Mouse (Mus musculus) midbrain, embryonic 14.5 days (tissue): ENCODE results near the gene Zfp365. TPM values are rescaled to one million over a fixed set of nuclear protein-coding genes. Genes with fewer than 3 reads are reported as not detected.

Experiments used
- ATAC-seq: fragments of 200-750 bp; cut with Nextera tagmentation; 2 replicates; pipeline ENCODE4 v1.8.0; 2017; ENCODE audit warnings: moderate number of reproducible peaks, moderate library complexity; ENCODE audit not compliant: low FRiP score, low TSS enrichment
- DNase-seq: peaks from one replicate; pipeline ENCODE4 v3.0.0-alpha.2; 2015
- H3K27ac ChIP-seq: fragments of 300-500 bp; sonication (generic); replicated peaks from 2 replicates; pipeline ENCODE4 v1.5.1; 2014; ENCODE audit warnings: mild to moderate bottlenecking, low read depth, low read length, moderate library complexity
- H3K27me3 ChIP-seq: fragments of 300-500 bp; sonication (generic); 2 replicates; pipeline ENCODE4 v1.6.1; 2014; ENCODE audit warnings: low read length, control low read depth, mixed read lengths; ENCODE audit not compliant: control insufficient read depth, insufficient read depth
- H3K36me3 ChIP-seq: fragments of 300-500 bp; sonication (generic); 2 replicates; pipeline ENCODE4 v1.6.1; 2014; ENCODE audit warnings: low read length, control low read depth; ENCODE audit not compliant: control insufficient read depth, insufficient read depth
- H3K4me1 ChIP-seq: fragments of 300-500 bp; sonication (generic); 2 replicates; pipeline ENCODE4 v1.6.1; 2014; ENCODE audit warnings: mild to moderate bottlenecking, antibody characterized with exemption, low read length, control low read depth; ENCODE audit not compliant: control insufficient read depth, insufficient read depth
- H3K4me2 ChIP-seq: fragments of 300-500 bp; sonication (generic); 2 replicates; pipeline ENCODE4 v1.6.1; 2014; ENCODE audit warnings: mild to moderate bottlenecking, low read length, moderate library complexity
- H3K4me3 ChIP-seq: fragments of 300-500 bp; sonication (generic); replicated peaks from 2 replicates; pipeline ENCODE4 v1.5.1; 2014; ENCODE audit warnings: low read depth, low read length
- H3K9ac ChIP-seq: fragments of 300-500 bp; sonication (generic); replicated peaks from 2 replicates; pipeline ENCODE4 v1.6.1; 2014; ENCODE audit warnings: mild to moderate bottlenecking, low read length, moderate library complexity
- H3K9me3 ChIP-seq: fragments of 300-500 bp; sonication (generic); 2 replicates; pipeline ENCODE4 v1.6.1; 2016; ENCODE audit warnings: low read length, control low read depth, mixed read lengths; ENCODE audit not compliant: control insufficient read depth
- WGBS: fragments of 180-500 bp; shearing (Covaris S2); extraction: QIAGEN DNeasy Blood & Tissue Kit; methylation state at CpG from one replicate; pipeline ENCODE4 v1.1.7; 2014; 5-methylcytosine and 5-hydroxymethylcytosine counted together
- polyA plus RNA-seq: library from polyadenylated mRNA; unstranded; fragments of >200 nt; fragmentation: Nextera tagmentation; extraction: Ambion mirVana; gene quantifications from 2 replicates; pipeline ENCODE4 v1.2.1, GENCODE M21; 2014

Zfp365 gene
- polyA plus RNA-seq, result 3.5 and 4.6 TPM in 2 replicates

- peak within 1 kb of the TSS; percentile 66 for H3K9ac ChIP-seq
- 0 out of 2 replicates have a peak, but pooled peaks cover 11% of the 10 kb centered on the region for H3K27me3 ChIP-seq
- H3K9me3 ChIP-seq, result no peaks in the 10 kb centered on the region; the same call in 1 of the 2 replicates
- WGBS, result under 1% methylated on average over 43 of the region's 43 CpGs
- no peaks in the 10 kb centered on the region for H3K36me3 ChIP-seq
- peak within 1 kb of the TSS; percentile 55; the same call in 1 of the 2 replicates for H3K27ac ChIP-seq
- DNase-seq, result peak; percentile 90
- ATAC-seq, result peak; percentile 93
- peak within 1 kb of the TSS; percentile 72 for H3K4me3 ChIP-seq
- peak within 1 kb of the TSS; percentile 85 for H3K4me2 ChIP-seq
- H3K4me1 ChIP-seq, result no peaks in the 10 kb centered on the region
Observed at GRCm38 (mm10) chr10:67912337-67912776, at the start of gene Zfp365. Gene Zfp365, minus strand, starts transcription at chr10:67912662.

- Histone ChIP-seq H3K36me3 (no peaks in the 10 kb centered on the region), H3K4me2 (no peak overlapping the region), H3K27ac (no peak overlapping the region), H3K27me3 (no peaks in the 10 kb centered on the region), H3K9me3 (no peaks in the 10 kb centered on the region), H3K4me3 (no peak overlapping the region), H3K4me1 (0 out of 2 replicates have a peak, but pooled peaks cover 6% of the 10 kb centered on the region), H3K9ac (no peak overlapping the region)
- DNase-seq (no peak), ATAC-seq (no peak)
- WGBS, result 63% methylated on average over 3 of the region's 3 CpGs
Observed at GRCm38 (mm10) chr10:67959982-67960381, 47.5 kb upstream of the Zfp365 start.

GRCm38 (mm10) chr10:67955982-67956381 is 43.5 kb upstream of the Zfp365 start:
- WGBS, result 98% methylated on average over 2 of the region's 2 CpGs
- Histone ChIP-seq H3K9me3 (no peaks in the 10 kb centered on the region), H3K9ac (no peak overlapping the region), H3K4me3 (no peak overlapping the region), H3K4me1 (no peaks in the 10 kb centered on the region), H3K27me3 (no peaks in the 10 kb centered on the region), H3K27ac (no peak overlapping the region), H3K4me2 (no peak overlapping the region), H3K36me3 (no peaks in the 10 kb centered on the region)
- DNase-seq (no peak), ATAC-seq (no peak)

- WGBS, result 86% methylated on average over 4 of the region's 4 CpGs
- no peak for ATAC-seq
Observed at GRCm38 (mm10) chr10:67951690-67952089, 39.2 kb upstream of the Zfp365 start.

GRCm38 (mm10) chr10:67950059-67950748 is 37.7 kb upstream of the Zfp365 start:
- H3K27me3 ChIP-seq, result no peaks in the 10 kb centered on the region
- DNase-seq, result no peak
- 86% methylated on average over 8 of the region's 8 CpGs for WGBS

More at GRCm38 (mm10) chr10:67951690-67952089, 39.2 kb upstream of the Zfp365 start:
- no peak overlapping the region for H3K27ac ChIP-seq
- H3K4me1 ChIP-seq, result no peaks in the 10 kb centered on the region
- H3K4me2 ChIP-seq, result no peak overlapping the region
- H3K36me3 ChIP-seq, result no peaks in the 10 kb centered on the region
- no peak overlapping the region for H3K4me3 ChIP-seq
- no peak overlapping the region for H3K9ac ChIP-seq
- H3K9me3 ChIP-seq, result no peaks in the 10 kb centered on the region
- H3K27me3 ChIP-seq, result no peaks in the 10 kb centered on the region
- DNase-seq, result no peak

GRCm38 (mm10) chr10:67943513-67943912 is 31.1 kb upstream of the Zfp365 start:
- Histone ChIP-seq H3K36me3 (no peaks in the 10 kb centered on the region), H3K4me3 (no peak overlapping the region), H3K4me1 (no peaks in the 10 kb centered on the region), H3K9ac (no peak overlapping the region), H3K4me2 (no peak overlapping the region), H3K27me3 (no peaks in the 10 kb centered on the region), H3K9me3 (no peaks in the 10 kb centered on the region), H3K27ac (no peak overlapping the region)
- ATAC-seq (no peak), DNase-seq (no peak)
- 94% methylated on average over 4 of the region's 4 CpGs for WGBS

More at GRCm38 (mm10) chr10:67950059-67950748, 37.7 kb upstream of the Zfp365 start:
- H3K9me3 ChIP-seq, result no peaks in the 10 kb centered on the region
- no peak for ATAC-seq
- no peaks in the 10 kb centered on the region for H3K4me1 ChIP-seq
- no peak overlapping the region for H3K4me2 ChIP-seq
- H3K36me3 ChIP-seq, result no peaks in the 10 kb centered on the region
- H3K4me3 ChIP-seq, result no peak overlapping the region
- no peak overlapping the region for H3K9ac ChIP-seq
- H3K27ac ChIP-seq, result no peak overlapping the region

GRCm38 (mm10) chr10:67939546-67939945 is 27.1 kb upstream of the Zfp365 start:
- no peak overlapping the region for H3K9ac ChIP-seq
- ATAC-seq (no peak), DNase-seq (no peak)
- H3K36me3 ChIP-seq, result no peaks in the 10 kb centered on the region
- no peaks in the 10 kb centered on the region for H3K27me3 ChIP-seq
- no peak overlapping the region for H3K4me2 ChIP-seq
- no peak overlapping the region for H3K4me3 ChIP-seq
- 72% methylated on average over 12 of the region's 12 CpGs for WGBS
- no peak overlapping the region for H3K27ac ChIP-seq
- H3K4me1 ChIP-seq, result no peaks in the 10 kb centered on the region
- H3K9me3 ChIP-seq, result no peaks in the 10 kb centered on the region

GRCm38 (mm10) chr10:67937775-67938174 is 25.3 kb upstream of the Zfp365 start:
- H3K36me3 ChIP-seq, result no peaks in the 10 kb centered on the region
- WGBS, result 95% methylated on average over 5 of the region's 5 CpGs
- H3K27ac ChIP-seq, result no peak overlapping the region
- H3K4me2 ChIP-seq, result no peak overlapping the region
- no peak overlapping the region for H3K9ac ChIP-seq
- DNase-seq (no peak), ATAC-seq (no peak)
- no peaks in the 10 kb centered on the region for H3K9me3 ChIP-seq
- H3K4me3 ChIP-seq, result no peak overlapping the region
- H3K27me3 ChIP-seq, result no peaks in the 10 kb centered on the region
- no peaks in the 10 kb centered on the region for H3K4me1 ChIP-seq

GRCm38 (mm10) chr10:67936944-67937343 is 24.5 kb upstream of the Zfp365 start:
- Histone ChIP-seq H3K4me2 (no peak overlapping the region), H3K4me1 (no peaks in the 10 kb centered on the region), H3K9ac (no peak overlapping the region), H3K27me3 (no peaks in the 10 kb centered on the region), H3K9me3 (no peaks in the 10 kb centered on the region), H3K27ac (no peak overlapping the region), H3K4me3 (no peak overlapping the region), H3K36me3 (no peaks in the 10 kb centered on the region)
- WGBS, result 83% methylated on average over 4 of the region's 4 CpGs
- DNase-seq (no peak), ATAC-seq (no peak)
